Mouse (Mus musculus) midbrain, embryonic 16.5 days (tissue): ENCODE measurements around the gene Luc7l. TPM values are rescaled to one million over a fixed set of nuclear protein-coding genes. Genes with fewer than 3 reads are reported as not detected.

Experiments used
- ATAC-seq: fragments of 200-750 bp; cut with Nextera tagmentation; 2 replicates; pipeline ENCODE4 v1.8.0; 2017; ENCODE audit warnings: moderate TSS enrichment
- H3K27ac ChIP-seq: fragments of 300-500 bp; sonication (generic); 2 replicates; pipeline ENCODE4 v1.5.1; 2014; ENCODE audit warnings: mild to moderate bottlenecking, low read length, mixed read lengths
- H3K27me3 ChIP-seq: fragments of 300-500 bp; sonication (generic); 2 replicates; pipeline ENCODE4 v1.6.1; 2014; ENCODE audit warnings: low read depth, low read length, mixed read lengths; ENCODE audit not compliant: control insufficient read depth, insufficient read depth
- H3K36me3 ChIP-seq: fragments of 300-500 bp; sonication (generic); 2 replicates; pipeline ENCODE4 v1.6.1; 2014; ENCODE audit warnings: mild to moderate bottlenecking, low read length, moderate library complexity, mixed read lengths; ENCODE audit not compliant: control insufficient read depth, insufficient read depth
- H3K4me1 ChIP-seq: fragments of 300-500 bp; sonication (generic); 2 replicates; pipeline ENCODE4 v1.6.1; 2014; ENCODE audit warnings: mild to moderate bottlenecking, low read length, mixed read lengths; ENCODE audit not compliant: control insufficient read depth, insufficient read depth
- H3K4me2 ChIP-seq: fragments of 300-500 bp; sonication (generic); 2 replicates; pipeline ENCODE4 v1.6.1; 2014; ENCODE audit warnings: mild to moderate bottlenecking, low read length, mixed read lengths
- H3K4me3 ChIP-seq: fragments of 300-500 bp; sonication (generic); 2 replicates; pipeline ENCODE4 v1.5.1; 2014; ENCODE audit warnings: low read depth, mild to moderate bottlenecking, low read length, moderate library complexity, mixed read lengths
- H3K9ac ChIP-seq: fragments of 300-500 bp; sonication (generic); 2 replicates; pipeline ENCODE4 v1.6.1; 2014; ENCODE audit warnings: low read depth, low read length, mixed read lengths
- H3K9me3 ChIP-seq: fragments of 300-500 bp; sonication (generic); replicated peaks from 2 replicates; pipeline ENCODE4 v1.6.1; 2014; ENCODE audit warnings: mild to moderate bottlenecking, low read length, mixed read lengths; ENCODE audit not compliant: control insufficient read depth, poor library complexity, severe bottlenecking
- WGBS: fragments of 180-500 bp; shearing (Covaris S2); extraction: QIAGEN DNeasy Blood & Tissue Kit; methylation state at CpG from one replicate; pipeline ENCODE4 v1.1.7; 2014; 5-methylcytosine and 5-hydroxymethylcytosine counted together
- polyA plus RNA-seq: library from polyadenylated mRNA; unstranded; fragments of >200 nt; fragmentation: Nextera tagmentation; extraction: Ambion mirVana; gene quantifications from 2 replicates; pipeline ENCODE4 v1.2.1, GENCODE M21; 2015

The Luc7l gene
- polyA plus RNA-seq, 1 experiment from 2014 or later = 114 TPM

GRCm38 (mm10) chr17:26229776-26230175, 22.9 kb upstream of the Luc7l start:
- Histone ChIP-seq H3K9me3 (no peaks in the 10 kb centered on the region), H3K27ac (no peak overlapping the region), H3K4me2 (no peak overlapping the region), H3K27me3 (no peaks in the 10 kb centered on the region), H3K4me3 (no peak overlapping the region), H3K4me1 (no peaks in the 10 kb centered on the region), H3K36me3 (no peaks in the 10 kb centered on the region), H3K9ac (no peak overlapping the region)
- 98% methylated on average over 5 of the region's 5 CpGs for WGBS
- ATAC-seq = no peak

- 90% methylated on average over 5 of the region's 5 CpGs for WGBS
- no peak overlapping the region for H3K27ac ChIP-seq
- no peaks in the 10 kb centered on the region for H3K4me1 ChIP-seq
- no peak overlapping the region for H3K4me2 ChIP-seq
- no peaks in the 10 kb centered on the region for H3K27me3 ChIP-seq
- no peaks in the 10 kb centered on the region for H3K36me3 ChIP-seq
- no peak overlapping the region for H3K9ac ChIP-seq
- no peak overlapping the region for H3K4me3 ChIP-seq
- ATAC-seq = no peak
- H3K9me3 ChIP-seq = no peaks in the 10 kb centered on the region
These were observed 21.5 kb upstream of the Luc7l start for GRCm38 (mm10) chr17:26231156-26231555.

- Histone ChIP-seq H3K9ac (no peak overlapping the region), H3K4me1 (no peaks in the 10 kb centered on the region), H3K4me3 (no peak overlapping the region), H3K36me3 (no peaks in the 10 kb centered on the region), H3K9me3 (no peaks in the 10 kb centered on the region), H3K27ac (no peak overlapping the region), H3K4me2 (no peak overlapping the region), H3K27me3 (no peaks in the 10 kb centered on the region)
- WGBS = 71% methylated on average over 8 of the region's 8 CpGs
- ATAC-seq = no peak
These were observed 19.8 kb upstream of the Luc7l start for GRCm38 (mm10) chr17:26232863-26233262.

GRCm38 (mm10) chr17:26234386-26234785, 18.3 kb upstream of the Luc7l start:
- H3K4me3 ChIP-seq = no peak overlapping the region
- no peak for ATAC-seq
- 89% methylated on average over 8 of the region's 8 CpGs for WGBS

GRCm38 (mm10) chr17:26235077-26235815, 17.4 kb upstream of the Luc7l start:
- Histone ChIP-seq H3K36me3 (no peaks in the 10 kb centered on the region), H3K4me1 (no peaks in the 10 kb centered on the region), H3K27me3 (no peaks in the 10 kb centered on the region), H3K9ac (no peak overlapping the region; the same call in 1 of the 2 replicates), H3K4me2 (no peak overlapping the region), H3K4me3 (no peak overlapping the region), H3K9me3 (no peaks in the 10 kb centered on the region), H3K27ac (no peak overlapping the region)
- 66% methylated on average over 13 of the region's 13 CpGs for WGBS
- no peak for ATAC-seq

More at GRCm38 (mm10) chr17:26234386-26234785, 18.3 kb upstream of the Luc7l start:
- no peaks in the 10 kb centered on the region for H3K9me3 ChIP-seq
- no peaks in the 10 kb centered on the region for H3K27me3 ChIP-seq
- no peak overlapping the region for H3K4me2 ChIP-seq
- no peaks in the 10 kb centered on the region for H3K36me3 ChIP-seq
- H3K4me1 ChIP-seq = no peaks in the 10 kb centered on the region
- H3K27ac ChIP-seq = no peak overlapping the region
- no peak overlapping the region for H3K9ac ChIP-seq

GRCm38 (mm10) chr17:26237667-26238066, 15.0 kb upstream of the Luc7l start:
- Histone ChIP-seq H3K9ac (no peak overlapping the region), H3K4me3 (no peak overlapping the region), H3K36me3 (no peaks in the 10 kb centered on the region), H3K4me1 (peaks cover 3% of the 10 kb centered on the region), H3K27me3 (no peaks in the 10 kb centered on the region), H3K27ac (no peak overlapping the region), H3K4me2 (no peak overlapping the region), H3K9me3 (no peaks in the 10 kb centered on the region)
- ATAC-seq = no peak
- WGBS = 88% methylated on average over 10 of the region's 10 CpGs

- H3K9ac ChIP-seq = no peak overlapping the region
- no peaks in the 10 kb centered on the region for H3K36me3 ChIP-seq
- no peak overlapping the region for H3K27ac ChIP-seq
- no peak overlapping the region for H3K4me3 ChIP-seq
- no peaks in the 10 kb centered on the region for H3K27me3 ChIP-seq
- no peak overlapping the region for H3K4me2 ChIP-seq
- no peak for ATAC-seq
- H3K9me3 ChIP-seq = no peaks in the 10 kb centered on the region
- 73% methylated on average over 2 of the region's 2 CpGs for WGBS
- H3K4me1 ChIP-seq = peaks cover 15% of the 10 kb centered on the region
These were observed 13.1 kb upstream of the Luc7l start for GRCm38 (mm10) chr17:26239551-26239950.

- Histone ChIP-seq H3K4me3 (no peak overlapping the region), H3K4me2 (no peak overlapping the region), H3K9ac (no peak overlapping the region), H3K9me3 (no peaks in the 10 kb centered on the region), H3K27me3 (no peaks in the 10 kb centered on the region), H3K27ac (no peak overlapping the region), H3K36me3 (no peaks in the 10 kb centered on the region), H3K4me1 (peaks cover 15% of the 10 kb centered on the region)
- WGBS = 77% methylated on average over 6 of the region's 6 CpGs
- ATAC-seq = no peak
These were observed 12.4 kb upstream of the Luc7l start for GRCm38 (mm10) chr17:26240120-26240790.

- no peaks in the 10 kb centered on the region for H3K9me3 ChIP-seq
- H3K4me2 ChIP-seq = no peak overlapping the region
- no peaks in the 10 kb centered on the region for H3K36me3 ChIP-seq
- H3K27me3 ChIP-seq = no peaks in the 10 kb centered on the region
- H3K9ac ChIP-seq = no peak overlapping the region
- H3K27ac ChIP-seq = no peak overlapping the region
- peaks cover 15% of the 10 kb centered on the region for H3K4me1 ChIP-seq
- 84% methylated on average over 6 of the region's 6 CpGs for WGBS
- H3K4me3 ChIP-seq = no peak overlapping the region
- no peak for ATAC-seq
These were observed 11.7 kb upstream of the Luc7l start for GRCm38 (mm10) chr17:26240990-26241389.
